Mouse (Mus musculus): ENCODE measurements at regions not wholly inside any gene's neighbourhood (a gene's known extent, or its start where the extent isn't known, plus 50 kb on each side); places are given as distances from the start of the nearest gene placed in this dataset.

- no peak for TF ChIP-seq MYC (IDR thresholded peaks at IDR 0.05; ENCODE audit: low read depth, low read length)
- TF ChIP-seq EP300 (IDR thresholded peaks at IDR 0.05; ENCODE audit: low read length): peak; percentile 6; the same call in 1 of the 2 replicates
- 0 out of 2 replicates have a peak, but pooled peaks have one; percentile 7 for TF ChIP-seq BHLHE40 (IDR thresholded peaks at IDR 0.05; ENCODE audit: low read depth, low read length)
- TF ChIP-seq IRF4 (IDR thresholded peaks at IDR 0.05; ENCODE audit: low read depth, low read length): 0 out of 2 replicates have a peak, but pooled peaks have one; percentile 16
- 0 out of 2 replicates have a peak, but pooled peaks have one; percentile 25 for TF ChIP-seq ETS1 (conservative IDR thresholded peaks at IDR 0.05; ENCODE audit: low read depth, low read length)
- H3K4me1 ChIP-seq (ENCODE audit: control insufficient read depth in 1 of 2, insufficient read depth in 2 of 2): peaks cover 6 to 43% of the 10 kb centered on the region in 2 experiments; a peak in 3 of 4 replicates
- DNase-seq (ENCODE audit: extremely low read depth): peak; percentile 59
- no peak overlapping the region for H3K4me3 ChIP-seq (replicated peaks in 1 of 3; ENCODE audit: low read depth in 2 of 3, low read length in 2 of 3, poor library complexity in 1 of 3)
- dilution Hi-C loops (cut with MboI; ENCODE audit: extremely low pct_ligation_motif_present, extremely low pct_unique_long_range_greater_than_20kb, low sequenced_read_pairs) (no loop called here), in situ Hi-C loops (cut with MboI; ENCODE audit: low pct_ligation_motif_present, low pct_unique_long_range_greater_than_20kb, low sequenced_read_pairs) (no loop called here)
- H3K9me3 ChIP-seq (replicated peaks; ENCODE audit: low read length): peaks cover 2% of the 10 kb centered on the region
- 0 out of 2 replicates have a peak overlapping the region, but pooled peaks have one; percentile 3 for H3K4me2 ChIP-seq (ENCODE audit: insufficient read depth, low read depth, poor library complexity, severe bottlenecking)
- H3K27me3 ChIP-seq (replicated peaks): no peaks in the 10 kb centered on the region
- no peak overlapping the region for H3K9ac ChIP-seq (ENCODE audit: insufficient read depth, low read depth)
- H3K36me3 ChIP-seq (replicated peaks in 1 of 2; ENCODE audit: control insufficient read depth in 1 of 2, insufficient read depth in 1 of 2, low read length in 1 of 2): no peaks in the 10 kb centered on the region
- no peak overlapping the region for H3K27ac ChIP-seq (ENCODE audit: insufficient read depth, low read depth)
- no peaks in the 10 kb centered on the region for H3K79me2 ChIP-seq (replicated peaks; ENCODE audit: control insufficient read depth, extremely low read depth, insufficient read depth, poor library complexity, severe bottlenecking)
Observed at GRCm38 (mm10) chr13:28633541-28634041, 319.9 kb downstream of the Sox4 start.

- DNase-seq (ENCODE audit: extremely low read depth): no peak
- Histone ChIP-seq H3K27ac (ENCODE audit: insufficient read depth, low read depth) (no peak overlapping the region), H3K9me3 (replicated peaks; ENCODE audit: low read length) (peaks cover 2% of the 10 kb centered on the region), H3K27me3 (replicated peaks) (no peaks in the 10 kb centered on the region), H3K36me3 (replicated peaks in 1 of 2; ENCODE audit: control insufficient read depth in 1 of 2, insufficient read depth in 1 of 2, low read length in 1 of 2) (no peaks in the 10 kb centered on the region), H3K4me2 (ENCODE audit: insufficient read depth, low read depth, poor library complexity, severe bottlenecking) (no peak overlapping the region), H3K9ac (ENCODE audit: insufficient read depth, low read depth) (no peak overlapping the region), H3K4me1 (ENCODE audit: control insufficient read depth in 1 of 2, insufficient read depth in 2 of 2) (peaks cover 6 to 44% of the 10 kb centered on the region in 2 experiments; a peak in 3 of 4 replicates), H3K79me2 (replicated peaks; ENCODE audit: control insufficient read depth, extremely low read depth, insufficient read depth, poor library complexity, severe bottlenecking) (no peaks in the 10 kb centered on the region), H3K4me3 (replicated peaks in 1 of 3; ENCODE audit: low read depth in 2 of 3, low read length in 2 of 3, poor library complexity in 1 of 3) (no peak overlapping the region)
- no peak for TF ChIP-seq USF1 (IDR thresholded peaks at IDR 0.05; ENCODE audit: low read depth, low read length)
- TF ChIP-seq POLR2AphosphoS2 (IDR thresholded peaks at IDR 0.05; ENCODE audit: low read depth, low read length): no peak
- TF ChIP-seq CHD1 (IDR thresholded peaks at IDR 0.05; ENCODE audit: low read depth, low read length): no peak
- no peak for TF ChIP-seq CHD2 (IDR thresholded peaks at IDR 0.05; ENCODE audit: low read length)
- no peak for TF ChIP-seq SIN3A (IDR thresholded peaks at IDR 0.05; ENCODE audit: low read length)
- no peak for TF ChIP-seq MXI1 (IDR thresholded peaks at IDR 0.05; ENCODE audit: low read depth, low read length)
- no peak for TF ChIP-seq E2F4 (IDR thresholded peaks at IDR 0.05; ENCODE audit: insufficient replicate concordance, low read depth, low read length)
- TF ChIP-seq CTCF (conservative IDR thresholded peaks at IDR 0.05 in 1 of 2, IDR thresholded peaks at IDR 0.05 in 1 of 2; ENCODE audit: low read depth in 2 of 2, low read length in 2 of 2): no peak
- no peak for TF ChIP-seq TCF12 (IDR thresholded peaks at IDR 0.05; ENCODE audit: low read depth, low read length)
- no peak for TF ChIP-seq ELF1 (IDR thresholded peaks at IDR 0.05; ENCODE audit: low read depth, low read length)
- in situ Hi-C loops (cut with MboI; ENCODE audit: low pct_ligation_motif_present, low pct_unique_long_range_greater_than_20kb, low sequenced_read_pairs) (no loop called here), dilution Hi-C loops (cut with MboI; ENCODE audit: extremely low pct_ligation_motif_present, extremely low pct_unique_long_range_greater_than_20kb, low sequenced_read_pairs) (no loop called here)
Observed at GRCm38 (mm10) chr13:28629431-28630331, 323.8 kb downstream of the Sox4 start.

All from CH12.LX (cell line).